Mouse (Mus musculus) testis, adult 2 months (tissue): ENCODE results near the gene Rpl38.

ENCODE experiments used
- CTCF ChIP-seq: fragments of 200-500 bp; IDR thresholded peaks from 2 replicates; pipeline ENCODE4 v1.5.1; 2012; ENCODE audit warnings: low read depth, mild to moderate bottlenecking, inconsistent platforms, low read length, moderate library complexity; ENCODE audit not compliant: control insufficient read depth, insufficient read depth, insufficient replicate concordance
- POLR2A ChIP-seq: fragments of 200-500 bp; IDR thresholded peaks from 2 replicates; pipeline ENCODE4 v1.6.1; 2012; ENCODE audit warnings: low read depth, mild to moderate bottlenecking, inconsistent platforms, low read length, moderate library complexity; ENCODE audit not compliant: control insufficient read depth

- TF ChIP-seq CTCF (no peak), POLR2A (no peak)
Measured at GRCm38 (mm10) chr11:114683029-114683721, 14.9 kb downstream of the Rpl38 start.
